Mouse (Mus musculus): ENCODE results near the gene Lpp.
A peak's percentile ranks its signal among the peaks of the same experiment; 100 is the strongest.

Lpp gene

GRCm38 (mm10) chr16:24392651-24393555 lies at the start of gene Lpp:
TSS of gene Lpp (plus strand) at chr16:24393507.
- DNase-seq (ENCODE audit: low spot score in 2 of 2) = peak; percentile 21 to 50

- DNase-seq (ENCODE audit: low spot score in 2 of 2) = peak in 1 of 2 experiments; percentile 28
Measured at GRCm38 (mm10) chr16:24347582-24348411, 45.5 kb upstream of the Lpp start.

- no peak for DNase-seq (ENCODE audit: low spot score in 2 of 2)
Measured at GRCm38 (mm10) chr16:24350306-24350705, 43.0 kb upstream of the Lpp start.

GRCm38 (mm10) chr16:24350751-24351150 lies 42.6 kb upstream of the Lpp start:
- DNase-seq (ENCODE audit: low spot score in 2 of 2) = no peak

- no peak for DNase-seq (ENCODE audit: low spot score in 2 of 2)
Measured at GRCm38 (mm10) chr16:24351811-24352210, 41.5 kb upstream of the Lpp start.

- DNase-seq (ENCODE audit: low spot score in 2 of 2) = no peak
Measured at GRCm38 (mm10) chr16:24353816-24354215, 39.5 kb upstream of the Lpp start.

GRCm38 (mm10) chr16:24361667-24362066 lies 31.6 kb upstream of the Lpp start:
- no peak for DNase-seq (ENCODE audit: low spot score in 2 of 2)

GRCm38 (mm10) chr16:24364030-24364687 lies 29.1 kb upstream of the Lpp start:
- DNase-seq (ENCODE audit: low spot score in 2 of 2) = no peak

GRCm38 (mm10) chr16:24365900-24366299 lies 27.4 kb upstream of the Lpp start:
- no peak for DNase-seq (ENCODE audit: low spot score in 2 of 2)

- DNase-seq (ENCODE audit: low spot score in 2 of 2) = no peak
Measured at GRCm38 (mm10) chr16:24367071-24367470, 26.2 kb upstream of the Lpp start.

GRCm38 (mm10) chr16:24367506-24367905 lies 25.8 kb upstream of the Lpp start:
- no peak for DNase-seq (ENCODE audit: low spot score in 2 of 2)

GRCm38 (mm10) chr16:24376478-24376877 lies 16.8 kb upstream of the Lpp start:
- DNase-seq (ENCODE audit: low spot score in 2 of 2) = no peak

- no peak for DNase-seq (ENCODE audit: low spot score in 2 of 2)
Measured at GRCm38 (mm10) chr16:24390596-24390995, 2.7 kb upstream of the Lpp start.

- no peak for DNase-seq (ENCODE audit: low spot score in 2 of 2)
Measured at GRCm38 (mm10) chr16:24391111-24391510, 2.2 kb upstream of the Lpp start.

- DNase-seq (ENCODE audit: low spot score in 2 of 2) = no peak
Measured at GRCm38 (mm10) chr16:24391901-24392300, 1.4 kb upstream of the Lpp start.

GRCm38 (mm10) chr16:24393556-24394210 lies 376 bp downstream of the Lpp start:
- DNase-seq (ENCODE audit: low spot score in 2 of 2) = peak; percentile 42 to 57

GRCm38 (mm10) chr16:24394211-24394991 lies 1.1 kb downstream of the Lpp start:
- no peak for DNase-seq (ENCODE audit: low spot score in 2 of 2)

- DNase-seq (ENCODE audit: low spot score in 2 of 2) = no peak
Measured at GRCm38 (mm10) chr16:24395100-24395499, 1.8 kb downstream of the Lpp start.

GRCm38 (mm10) chr16:24396504-24396903 lies 3.2 kb downstream of the Lpp start:
- DNase-seq (ENCODE audit: low spot score in 2 of 2) = no peak

- no peak for DNase-seq (ENCODE audit: low spot score in 2 of 2)
Measured at GRCm38 (mm10) chr16:24398476-24398875, 5.2 kb downstream of the Lpp start.

- DNase-seq (ENCODE audit: low spot score in 2 of 2) = no peak
Measured at GRCm38 (mm10) chr16:24398893-24399292, 5.6 kb downstream of the Lpp start.

Data from spleen, postnatal 10 days (tissue).